Mouse (Mus musculus): ENCODE data around the gene Igsf11. TPM values are rescaled to one million over a fixed set of nuclear protein-coding genes. Genes with fewer than 3 reads are reported as not detected.

Gene Igsf11
- total RNA-seq, 1 experiment from 2014 or later: not detected

DNA sequence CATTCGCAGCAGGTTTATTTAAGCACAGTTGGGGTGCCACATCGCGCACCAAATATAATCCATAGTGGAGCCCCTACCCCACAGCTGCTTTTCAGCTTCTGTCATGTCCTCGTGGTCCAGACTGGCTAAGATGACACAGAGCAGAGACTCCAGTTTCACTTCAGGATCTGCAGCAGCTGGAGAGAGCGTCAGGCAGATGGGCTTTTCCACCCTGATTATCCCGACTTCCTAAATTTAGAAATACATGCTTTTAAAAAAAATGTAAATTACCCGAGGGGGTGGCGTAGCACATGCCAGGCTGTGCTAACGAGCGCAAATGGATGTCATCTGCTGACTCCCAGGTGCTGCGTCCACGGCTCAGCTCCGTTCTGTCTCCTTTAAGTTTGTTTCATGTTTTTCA is 32.5 kb downstream of the Igsf11 start:
- no peak for ATAC-seq (ENCODE audit: extremely low read depth, insufficient number of reproducible peaks, low FRiP score, poor library complexity, severe bottlenecking)

DNA sequence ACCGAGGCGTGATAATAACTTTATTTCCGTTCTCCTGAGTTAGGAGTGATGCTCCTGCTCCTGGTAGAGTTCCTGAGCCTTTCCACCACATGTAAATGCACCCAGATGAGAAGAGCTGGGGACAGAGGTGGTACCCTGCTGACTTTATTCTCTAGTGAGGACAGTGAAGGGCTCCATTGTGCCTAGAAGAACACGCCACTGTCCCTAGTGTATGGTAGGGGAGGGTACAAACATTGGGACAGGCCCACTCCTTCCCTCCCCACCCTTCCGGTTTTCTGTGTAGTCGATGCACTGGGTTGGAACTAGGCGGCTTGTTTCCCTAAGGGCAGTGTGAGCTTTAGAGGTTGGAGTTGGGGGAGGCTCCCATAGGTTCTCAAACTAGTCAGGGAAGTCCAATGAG is 36.3 kb downstream of the Igsf11 start:
- ATAC-seq (ENCODE audit: extremely low read depth, insufficient number of reproducible peaks, low FRiP score, poor library complexity, severe bottlenecking): no peak

DNA sequence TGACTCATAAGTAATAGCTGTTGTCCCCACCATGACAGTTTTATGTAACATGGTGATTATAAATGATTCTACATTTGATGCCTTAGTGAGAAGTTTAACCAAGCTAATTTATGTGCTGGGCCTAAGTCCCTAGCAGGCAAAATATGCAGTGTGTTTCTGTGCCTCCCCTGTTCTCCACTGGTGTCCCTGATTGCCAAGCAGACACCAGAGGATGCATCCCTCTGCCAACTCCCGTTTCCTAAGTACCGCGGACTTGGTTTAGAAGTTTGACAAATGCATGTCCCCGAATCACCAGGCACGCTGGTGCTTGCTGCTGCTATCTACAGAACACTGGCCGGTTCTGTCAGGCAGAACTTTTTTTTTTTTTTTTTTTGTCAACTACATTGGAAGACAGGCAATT is 39.0 kb downstream of the Igsf11 start:
- no peak for ATAC-seq (ENCODE audit: extremely low read depth, insufficient number of reproducible peaks, low FRiP score, poor library complexity, severe bottlenecking)

DNA sequence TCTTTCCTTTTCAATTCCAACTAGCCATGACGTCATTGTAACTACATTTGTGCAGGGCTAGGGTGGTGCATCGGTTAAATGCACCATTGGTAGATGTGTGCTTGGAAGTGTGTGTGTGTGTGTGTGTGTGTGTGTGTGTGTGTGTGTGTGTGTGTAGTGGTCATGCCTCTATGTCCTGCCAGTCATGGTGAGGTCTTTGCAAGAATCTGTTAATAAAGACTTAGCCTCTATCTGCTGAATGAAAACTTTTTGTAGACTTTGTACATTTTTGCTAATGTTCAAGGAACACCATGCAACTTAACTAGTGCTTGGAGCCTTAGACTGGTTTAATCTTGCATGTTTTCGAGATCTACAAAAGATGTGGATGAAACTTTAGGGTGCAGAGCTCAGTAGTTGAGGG is 48.3 kb downstream of the Igsf11 start:
- ATAC-seq (ENCODE audit: extremely low read depth, insufficient number of reproducible peaks, low FRiP score, poor library complexity, severe bottlenecking): no peak

DNA sequence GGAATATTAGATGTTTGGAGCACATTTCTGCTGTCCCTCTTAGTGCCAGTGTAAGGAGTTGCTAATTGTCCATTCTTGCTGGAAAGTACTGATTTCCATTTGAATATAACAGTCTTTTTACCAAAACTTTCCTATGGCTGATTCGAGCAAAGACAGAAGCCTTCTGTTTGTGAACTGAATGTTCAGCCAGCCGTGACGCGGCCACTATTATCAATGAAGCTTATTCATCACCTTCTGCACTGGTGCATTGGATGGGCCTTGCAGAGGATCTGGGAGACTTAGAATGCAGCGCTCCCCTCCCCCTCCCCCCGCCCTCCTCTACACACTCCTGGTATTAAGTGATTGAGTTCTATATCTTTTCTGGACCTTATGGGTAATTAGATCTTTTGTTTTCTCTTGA is 48.8 kb downstream of the Igsf11 start:
- ATAC-seq (ENCODE audit: extremely low read depth, insufficient number of reproducible peaks, low FRiP score, poor library complexity, severe bottlenecking): no peak

DNA sequence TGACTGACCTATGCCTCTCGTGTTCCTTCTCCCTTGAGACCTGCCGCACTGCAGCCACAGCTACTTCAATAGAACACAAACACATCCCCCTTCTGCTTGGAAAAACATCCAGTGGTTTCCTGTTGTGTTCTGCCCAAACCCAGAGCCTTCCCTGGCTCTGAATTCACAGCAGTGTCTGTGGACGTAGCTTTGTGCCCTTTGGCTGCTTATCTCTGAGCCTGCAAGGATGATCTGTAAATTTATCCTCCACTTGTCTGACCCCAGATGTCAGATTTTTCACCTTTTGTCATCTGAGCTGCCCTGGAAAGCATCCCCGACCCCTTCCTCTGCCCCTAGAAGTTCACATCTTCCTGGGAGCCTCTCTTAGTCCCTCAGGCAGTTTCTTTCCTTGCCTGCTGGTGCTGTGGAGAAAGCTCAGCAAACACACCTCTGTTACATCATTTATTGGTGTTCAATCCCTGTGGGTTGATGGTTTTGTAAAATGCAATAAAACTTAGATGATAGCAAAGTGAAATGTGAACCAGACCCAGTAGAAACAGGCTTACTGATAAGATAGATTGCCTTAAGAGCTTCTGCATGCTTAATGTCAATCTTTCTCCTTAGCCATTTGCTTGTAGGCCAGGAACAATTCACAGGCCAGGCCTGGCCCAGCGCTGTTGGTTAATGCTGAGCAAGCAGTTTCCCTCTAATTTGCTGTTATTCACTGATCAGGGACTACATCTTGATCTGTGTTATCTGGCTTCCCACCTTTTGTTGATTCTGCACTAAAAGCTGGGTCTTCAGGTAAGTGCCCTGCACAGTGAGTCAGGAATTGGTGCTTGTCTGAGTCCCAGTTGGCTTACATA is 51.5 kb downstream of the Igsf11 start:
- ATAC-seq (ENCODE audit: extremely low read depth, insufficient number of reproducible peaks, low FRiP score, poor library complexity, severe bottlenecking): no peak

DNA sequence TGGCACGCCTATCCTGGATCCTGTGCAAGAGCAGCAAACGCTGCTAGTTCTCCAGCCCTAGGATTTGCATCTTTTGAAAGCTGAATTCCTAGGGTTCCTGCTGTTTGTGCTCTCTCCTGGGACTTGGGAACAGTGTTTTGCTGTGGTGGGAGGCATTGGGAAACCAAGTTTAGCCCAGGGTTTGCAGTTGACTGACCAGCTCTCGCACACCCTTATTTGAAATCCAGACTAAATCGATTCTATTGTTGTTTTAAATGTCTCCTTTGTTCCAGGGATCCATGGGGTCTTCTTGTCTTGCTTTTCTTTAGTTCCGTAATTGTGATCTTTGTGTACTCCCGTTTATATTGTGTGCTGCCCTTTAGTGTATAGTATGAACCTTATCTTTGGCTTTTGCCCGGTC is 52.6 kb downstream of the Igsf11 start:
- no peak for ATAC-seq (ENCODE audit: extremely low read depth, insufficient number of reproducible peaks, low FRiP score, poor library complexity, severe bottlenecking)

DNA sequence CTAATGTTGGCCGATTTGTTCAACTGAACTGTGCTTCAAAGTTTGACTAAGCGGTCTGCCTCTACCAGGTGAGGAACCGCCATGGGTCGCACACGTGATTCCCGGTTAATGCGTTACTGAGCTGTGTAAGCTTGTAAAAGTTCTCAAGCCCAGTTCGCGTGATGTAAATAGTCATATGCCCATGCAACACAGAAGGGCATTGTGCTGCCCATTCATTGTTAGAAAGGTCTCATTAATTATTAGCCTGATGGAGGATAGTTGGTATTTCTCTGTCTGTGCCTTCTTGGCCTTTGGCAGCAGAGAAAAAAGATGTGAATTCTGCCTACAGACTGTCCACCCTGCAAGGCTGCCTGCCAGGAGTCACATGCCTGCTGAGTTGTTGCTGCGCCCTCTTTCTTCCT is 53.1 kb downstream of the Igsf11 start:
- ATAC-seq (ENCODE audit: extremely low read depth, insufficient number of reproducible peaks, low FRiP score, poor library complexity, severe bottlenecking): no peak

DNA sequence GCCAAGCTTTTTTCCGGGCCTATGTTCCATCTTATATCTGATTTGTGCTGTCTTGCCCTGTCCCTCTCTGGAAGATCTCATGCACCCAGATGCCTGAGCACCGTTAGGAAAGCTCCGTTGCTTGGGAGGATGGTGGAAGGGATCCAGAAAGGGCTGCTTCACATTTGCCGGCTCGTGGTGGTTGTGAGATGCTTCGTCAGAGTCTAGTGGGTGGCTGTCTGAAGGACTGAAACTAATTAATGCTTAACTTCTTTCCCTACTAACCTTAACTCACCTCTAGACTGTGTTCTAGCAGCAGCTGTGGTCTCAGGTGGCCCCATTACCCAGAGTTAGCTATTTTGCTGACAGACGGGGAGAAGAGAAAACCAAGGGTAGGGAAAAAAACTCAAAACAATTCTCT is 54.0 kb downstream of the Igsf11 start:
- ATAC-seq (ENCODE audit: extremely low read depth, insufficient number of reproducible peaks, low FRiP score, poor library complexity, severe bottlenecking): no peak

DNA sequence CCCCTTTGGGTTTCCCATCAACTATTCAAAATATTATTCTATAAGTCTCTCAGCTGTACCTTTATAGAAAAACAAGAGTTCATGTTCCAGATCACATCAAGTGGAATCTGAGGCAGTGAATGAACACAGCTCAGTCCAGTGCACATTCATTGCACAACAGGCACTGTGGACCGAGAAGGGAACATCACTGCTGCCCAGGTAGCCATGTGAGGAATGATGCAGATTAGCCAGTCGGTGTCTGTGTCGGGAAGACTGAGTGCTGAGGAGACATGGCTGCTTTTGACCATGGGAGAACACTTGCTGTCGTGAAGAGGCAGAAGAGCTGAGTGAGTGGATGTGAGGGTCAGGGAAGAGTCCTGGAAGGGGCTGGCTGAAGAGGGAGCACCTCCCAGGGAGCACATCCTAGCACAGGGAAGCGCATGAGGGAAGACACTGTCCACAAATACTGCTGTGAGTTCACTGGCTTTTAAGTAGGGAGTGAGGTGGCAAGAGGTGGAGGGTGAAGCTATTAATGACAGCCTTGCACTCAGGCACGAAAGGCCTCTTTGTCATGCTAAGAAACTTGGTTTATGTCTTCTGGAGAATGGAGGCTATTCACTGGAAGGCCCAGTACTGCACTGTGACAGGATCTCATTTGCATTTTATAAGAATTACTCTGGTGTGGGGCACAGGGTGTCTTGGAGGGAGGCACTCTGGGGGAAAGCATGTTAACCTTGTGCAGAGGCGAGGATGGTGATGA is 54.8 kb downstream of the Igsf11 start:
- ATAC-seq (ENCODE audit: extremely low read depth, insufficient number of reproducible peaks, low FRiP score, poor library complexity, severe bottlenecking): no peak

DNA sequence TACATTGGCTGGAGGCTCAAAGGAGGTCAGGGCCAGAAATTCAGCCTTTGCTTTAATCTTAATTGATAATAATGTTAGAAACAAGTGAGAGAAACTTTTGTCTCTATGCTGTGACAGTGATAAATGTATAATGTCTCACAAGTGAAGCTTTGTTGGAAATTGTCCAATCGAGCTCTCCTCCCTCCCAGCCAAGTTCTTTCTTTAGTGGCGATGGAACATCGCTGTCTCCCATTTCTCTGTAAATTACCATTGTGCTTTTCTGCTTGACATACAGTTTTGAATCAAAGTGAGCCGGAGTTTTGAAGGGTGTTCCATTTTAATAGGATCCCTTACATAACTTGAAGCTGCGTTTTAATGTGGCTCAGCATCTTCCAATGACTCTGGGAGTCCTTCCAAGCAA is 56.0 kb downstream of the Igsf11 start:
- no peak for ATAC-seq (ENCODE audit: extremely low read depth, insufficient number of reproducible peaks, low FRiP score, poor library complexity, severe bottlenecking)

DNA sequence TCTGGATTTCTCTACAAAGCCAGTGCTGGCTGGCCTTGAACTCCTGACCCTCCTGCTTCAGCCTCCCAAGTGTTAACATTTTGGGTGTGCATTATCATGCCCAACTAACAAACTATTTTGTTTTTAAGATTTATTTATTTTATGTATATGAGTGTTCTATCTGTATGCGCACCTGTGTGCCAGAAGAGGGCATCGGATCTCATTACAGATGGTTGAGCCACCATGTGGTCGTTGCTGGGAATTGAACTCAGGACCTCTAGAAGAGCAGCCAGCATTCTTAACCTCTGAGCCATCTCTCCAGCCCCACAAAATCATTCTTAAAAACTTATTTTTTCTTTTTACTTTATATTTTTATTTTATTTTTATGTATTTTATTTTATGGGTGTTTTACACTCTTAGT is 60.4 kb downstream of the Igsf11 start:
- no peak for ATAC-seq (ENCODE audit: extremely low read depth, insufficient number of reproducible peaks, low FRiP score, poor library complexity, severe bottlenecking)

DNA sequence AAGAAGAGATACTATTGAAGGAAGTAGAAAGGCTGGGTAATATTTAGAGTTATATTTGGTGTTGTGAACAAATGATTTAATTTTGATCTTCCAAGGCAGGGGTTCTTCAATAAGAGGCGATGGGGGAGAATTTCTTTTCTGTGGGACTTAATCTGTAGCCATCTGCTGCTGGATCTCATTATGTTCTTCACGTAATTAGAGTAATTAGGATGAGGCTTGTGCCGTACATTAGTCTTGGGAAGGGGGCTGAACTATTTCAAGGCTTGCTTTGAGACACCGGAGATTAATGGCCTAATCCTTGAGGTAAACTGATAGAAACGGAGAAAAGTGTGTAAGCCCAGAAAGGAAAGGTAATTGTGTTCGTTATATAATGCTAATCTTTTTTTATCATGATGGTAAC is 61.4 kb downstream of the Igsf11 start:
- no peak for ATAC-seq (ENCODE audit: extremely low read depth, insufficient number of reproducible peaks, low FRiP score, poor library complexity, severe bottlenecking)

DNA sequence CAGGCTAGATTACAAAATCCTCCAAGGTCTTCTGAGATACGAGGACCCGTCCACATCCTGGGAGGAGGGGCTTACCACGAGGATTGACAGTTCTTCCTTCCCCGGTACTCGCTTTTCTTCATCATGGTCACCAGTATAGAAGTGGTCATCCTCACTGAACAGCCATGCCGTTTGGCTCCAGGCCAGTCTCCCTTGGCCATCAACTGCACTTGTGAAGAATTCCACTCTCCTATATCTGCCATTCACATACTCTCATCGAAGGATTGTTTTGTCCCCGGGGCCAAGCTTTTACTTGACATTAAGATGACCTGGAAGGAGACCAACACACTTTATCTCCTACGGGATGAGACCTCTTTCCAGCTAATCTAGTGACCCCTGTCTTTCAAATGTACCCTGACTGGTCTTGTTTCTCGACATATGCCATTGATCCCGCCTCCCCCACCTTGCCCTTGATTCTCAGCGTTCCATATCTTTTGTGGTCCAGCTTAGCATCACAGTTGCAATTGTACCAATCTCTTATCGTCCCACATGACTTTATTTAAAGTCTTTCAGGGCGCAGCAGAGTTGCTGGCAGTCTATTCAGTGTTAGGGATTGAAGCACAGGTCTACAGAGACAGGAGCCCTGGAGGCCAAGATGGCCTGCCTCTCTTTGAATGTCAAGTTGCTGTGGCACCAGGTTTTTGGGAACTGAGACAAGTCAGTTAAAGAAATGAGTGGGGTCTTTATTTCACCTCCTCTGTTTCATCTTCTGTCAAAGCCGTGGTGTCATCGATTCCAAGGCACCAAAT is 62.2 kb downstream of the Igsf11 start:
- no peak for ATAC-seq (ENCODE audit: extremely low read depth, insufficient number of reproducible peaks, low FRiP score, poor library complexity, severe bottlenecking)

DNA sequence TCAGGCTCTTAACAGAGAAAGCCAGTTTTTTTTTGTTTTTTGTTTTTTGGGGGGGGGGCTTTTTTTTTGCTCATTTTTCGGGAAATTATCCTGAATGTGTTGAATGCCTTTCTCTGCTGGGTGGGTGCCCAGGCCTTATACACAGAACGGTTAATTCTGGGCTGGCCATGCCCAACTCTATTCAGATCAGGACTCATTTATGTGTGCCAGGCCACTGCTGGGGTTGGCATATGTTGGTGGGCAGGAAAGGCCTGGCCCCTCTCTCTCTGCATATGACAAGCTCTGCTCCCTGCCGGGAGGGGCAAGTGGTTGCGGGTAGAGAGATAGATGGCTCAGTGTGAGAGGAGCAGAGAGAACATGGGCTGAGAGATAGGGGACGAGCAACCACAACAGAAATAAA is 62.8 kb downstream of the Igsf11 start:
- no peak for ATAC-seq (ENCODE audit: extremely low read depth, insufficient number of reproducible peaks, low FRiP score, poor library complexity, severe bottlenecking)

DNA sequence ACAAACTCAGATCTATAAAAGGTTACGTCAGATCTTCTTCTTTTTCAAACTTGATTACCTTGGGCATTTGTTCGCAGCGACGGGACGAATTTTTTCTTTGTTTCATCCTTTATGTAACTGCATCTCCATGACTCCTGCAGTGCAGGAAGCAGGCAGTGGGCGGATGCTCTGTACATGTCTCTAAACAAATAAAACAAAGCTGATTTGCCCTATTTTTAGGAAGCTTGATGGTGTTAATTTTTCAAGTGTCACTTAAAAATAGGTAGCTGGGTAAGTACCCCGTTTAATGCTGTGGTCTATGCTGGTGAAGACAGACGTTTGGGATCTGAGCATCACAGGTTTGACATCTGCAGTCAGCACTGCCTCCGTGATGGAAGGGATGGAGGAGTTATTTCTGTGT is 66.3 kb downstream of the Igsf11 start:
- no peak for ATAC-seq (ENCODE audit: extremely low read depth, insufficient number of reproducible peaks, low FRiP score, poor library complexity, severe bottlenecking)

DNA sequence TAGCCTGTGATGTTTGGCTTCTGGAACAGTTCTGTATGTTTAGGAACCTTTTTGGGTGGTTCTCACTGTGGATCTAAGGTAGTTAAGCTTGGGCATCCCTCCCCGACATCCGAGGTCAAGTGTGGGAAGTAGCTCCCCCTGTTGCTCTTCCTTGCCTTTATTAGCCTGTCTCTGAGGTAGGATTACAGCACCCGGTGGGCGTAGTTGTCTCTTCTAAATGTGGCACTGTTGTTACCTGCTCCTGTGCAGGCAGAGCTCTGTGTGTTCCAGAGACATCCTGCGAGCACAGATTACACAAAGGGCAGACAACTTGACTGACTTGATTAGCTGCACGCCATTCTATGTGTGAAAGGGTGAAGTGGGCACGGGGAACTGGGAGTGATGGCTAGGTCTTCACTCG is 68.1 kb downstream of the Igsf11 start:
- ATAC-seq (ENCODE audit: extremely low read depth, insufficient number of reproducible peaks, low FRiP score, poor library complexity, severe bottlenecking): no peak

DNA sequence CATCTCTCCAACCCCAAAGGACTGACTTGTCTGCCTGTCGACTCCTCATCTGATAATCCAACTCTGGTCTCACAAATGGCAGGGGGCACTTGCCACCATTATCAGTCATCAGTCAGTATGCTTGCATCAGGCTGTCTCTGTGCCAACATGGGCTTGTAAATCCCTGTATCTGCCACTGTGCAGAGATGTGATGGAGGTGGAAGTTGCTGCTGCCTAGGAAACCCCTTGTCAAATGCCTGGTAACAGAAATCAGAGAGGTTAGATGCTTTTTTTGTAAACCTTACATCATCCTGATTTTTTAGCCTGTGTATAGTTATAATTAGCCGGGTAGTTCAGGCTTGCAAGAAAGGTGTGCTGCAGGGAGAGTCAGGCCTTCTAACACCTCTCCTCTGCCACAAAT is 69.4 kb downstream of the Igsf11 start:
- no peak for ATAC-seq (ENCODE audit: extremely low read depth, insufficient number of reproducible peaks, low FRiP score, poor library complexity, severe bottlenecking)

DNA sequence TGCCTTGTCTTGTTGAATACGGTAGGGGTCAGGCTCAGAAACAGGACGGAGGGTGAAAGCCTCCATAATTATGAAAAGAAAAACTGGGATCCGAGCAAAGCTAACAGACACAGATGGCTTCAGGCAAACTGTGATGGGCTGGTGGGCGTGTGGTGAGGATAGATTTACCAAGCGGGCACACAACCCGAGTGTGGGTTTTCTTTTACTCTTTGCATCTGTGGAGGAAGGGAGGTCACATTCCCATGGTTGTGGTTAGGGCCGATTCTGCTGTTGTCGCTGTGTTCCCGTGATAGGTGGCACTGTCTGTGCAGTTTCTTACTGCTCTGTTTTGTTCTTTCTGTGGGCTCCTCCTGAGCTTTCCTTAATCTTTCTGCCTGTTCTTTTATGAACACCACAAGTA is 70.2 kb downstream of the Igsf11 start:
- ATAC-seq (ENCODE audit: extremely low read depth, insufficient number of reproducible peaks, low FRiP score, poor library complexity, severe bottlenecking): no peak

DNA sequence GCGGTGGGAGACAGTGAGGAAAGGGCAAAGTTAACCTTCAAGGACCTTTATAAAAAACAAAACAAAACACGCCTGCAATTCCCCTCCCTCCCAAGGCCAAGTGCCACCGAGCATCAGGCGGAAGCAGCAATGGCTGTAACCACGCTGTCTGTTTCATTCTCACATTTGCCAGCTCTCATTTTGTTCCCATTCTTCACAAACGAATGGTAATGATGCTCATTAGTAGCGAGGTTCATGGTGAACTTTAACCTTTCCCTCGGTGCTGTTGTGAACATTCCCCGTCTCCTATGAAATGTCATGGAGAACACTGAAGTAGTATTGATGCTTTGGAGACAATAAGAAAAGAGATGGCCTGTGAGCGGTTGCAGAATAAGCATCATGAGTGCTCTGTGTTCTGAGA is 74.6 kb downstream of the Igsf11 start:
- ATAC-seq (ENCODE audit: extremely low read depth, insufficient number of reproducible peaks, low FRiP score, poor library complexity, severe bottlenecking): no peak

Data from neutrophil, adult 5-6 weeks (primary cell).